Mouse (Mus musculus) erythroblast, embryonic 14.5 days (primary cell): ENCODE data around the gene Lekr1.

ENCODE experiments used
- GATA1 ChIP-seq: IDR thresholded peaks from 2 replicates; pipeline ENCODE4 v1.6.1; 2012; ENCODE audit warnings: low read length, inconsistent platforms, mixed read lengths
- TAL1 ChIP-seq: IDR thresholded peaks from 3 replicates; pipeline ENCODE4 v1.6.1; 2012; ENCODE audit warnings: low read length, inconsistent platforms, mixed read lengths

DNA sequence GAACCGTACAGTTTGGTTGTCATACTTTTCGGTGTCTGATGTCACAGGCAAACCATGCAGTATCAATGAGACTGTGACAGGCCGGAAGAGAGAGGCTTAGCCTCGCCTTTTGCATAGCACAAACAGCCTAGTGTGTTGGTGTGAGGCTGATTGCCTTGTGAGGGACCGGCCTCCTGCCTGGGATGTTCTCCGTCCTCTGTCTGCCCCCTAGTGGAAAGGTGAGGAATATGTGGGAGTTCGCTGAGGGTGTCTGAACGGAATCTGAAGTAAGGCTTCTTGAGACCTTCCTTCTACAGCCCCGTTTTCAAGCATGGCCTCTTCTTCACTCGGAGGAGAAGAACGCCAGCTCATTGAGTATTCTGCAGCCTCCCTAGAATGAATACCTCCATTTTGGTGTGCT lies 197.3 kb downstream of the Lekr1 start:
- TF ChIP-seq GATA1 (no peak), TAL1 (no peak)
